Mouse (Mus musculus) midbrain, postnatal 0 days (tissue): ENCODE measurements around the gene Ano8. TPM values are rescaled to one million over a fixed set of nuclear protein-coding genes. Genes with fewer than 3 reads are reported as not detected.
"Not testable (repeated sequence)": the region's sequence is repeated elsewhere in the genome, so short reads cannot be mapped to it uniquely, and the experiment has no call there.

Experiments
- ATAC-seq: fragments of 200-750 bp; cut with Nextera tagmentation; 2 replicates; pipeline ENCODE4 v1.8.0; 2017; ENCODE audit warnings: moderate number of reproducible peaks, mild to moderate bottlenecking, moderate TSS enrichment, moderate library complexity; ENCODE audit not compliant: low FRiP score
- DNase-seq: peaks from one replicate; pipeline ENCODE4 v3.0.0-alpha.2; 2015; ENCODE audit warnings: low spot score
- H3K27ac ChIP-seq: fragments of 300-500 bp; sonication (generic); 2 replicates; pipeline ENCODE4 v1.5.1; 2014; ENCODE audit warnings: low read depth, mild to moderate bottlenecking, low read length, mixed read lengths
- H3K27me3 ChIP-seq: fragments of 300-500 bp; sonication (generic); 2 replicates; pipeline ENCODE4 v1.6.1; 2014; ENCODE audit warnings: low read length, control low read depth, mixed read lengths; ENCODE audit not compliant: insufficient read depth
- H3K36me3 ChIP-seq: fragments of 300-500 bp; sonication (generic); 2 replicates; pipeline ENCODE4 v1.6.1; 2014; ENCODE audit warnings: low read length, control low read depth, mixed read lengths; ENCODE audit not compliant: insufficient read depth
- H3K4me1 ChIP-seq: fragments of 300-500 bp; sonication (generic); 2 replicates; pipeline ENCODE4 v1.6.1; 2014; ENCODE audit warnings: mild to moderate bottlenecking, control low read depth, antibody characterized with exemption, low read length, mixed read lengths; ENCODE audit not compliant: insufficient read depth
- H3K4me2 ChIP-seq: fragments of 300-500 bp; sonication (generic); 2 replicates; pipeline ENCODE4 v1.6.1; 2014; ENCODE audit warnings: low read depth, mild to moderate bottlenecking, low read length, mixed read lengths; ENCODE audit not compliant: poor library complexity, severe bottlenecking
- H3K4me3 ChIP-seq: fragments of 300-500 bp; sonication (generic); 2 replicates; pipeline ENCODE4 v1.5.1; 2014; ENCODE audit warnings: low read depth, mild to moderate bottlenecking, low read length, moderate library complexity
- H3K9ac ChIP-seq: fragments of 300-500 bp; sonication (generic); replicated peaks from 2 replicates; pipeline ENCODE4 v1.6.1; 2014; ENCODE audit warnings: mild to moderate bottlenecking, low read length, moderate library complexity, mixed read lengths; ENCODE audit not compliant: poor library complexity, severe bottlenecking
- H3K9me3 ChIP-seq: fragments of 300-500 bp; sonication (generic); 2 replicates; pipeline ENCODE4 v1.6.1; 2016; ENCODE audit warnings: low read length, control low read depth
- CTCF ChIP-seq: IDR thresholded peaks from 2 replicates; pipeline ENCODE4 v1.5.1; 2016; ENCODE audit warnings: antibody characterized with exemption, mild to moderate bottlenecking
- WGBS: fragments of 180-500 bp; shearing (Covaris S2); extraction: QIAGEN DNeasy Blood & Tissue Kit; methylation state at CpG from one replicate; pipeline ENCODE4 v1.1.7; 2014; 5-methylcytosine and 5-hydroxymethylcytosine counted together
- polyA plus RNA-seq: library from polyadenylated mRNA; unstranded; fragments of >200 nt; fragmentation: Nextera tagmentation; extraction: Ambion mirVana; gene quantifications from 2 replicates; pipeline ENCODE4 v1.2.1, GENCODE M21; 2015
- total RNA-seq: library from RNA; depleted of rRNA; stranded (reverse); fragments of >200 nt; gene quantifications from 2 replicates; pipeline ENCODE4 v1.2.3, GENCODE M21; 2014; rRNA removed

Gene Ano8
- total and polyA plus RNA-seq, 2 experiments from 2014 or later: 5.6 to 82.2 TPM

GRCm38 (mm10) chr8:71451337-71451736 lies 34.4 kb downstream of the Ano8 start:
- no peak overlapping the region for H3K4me3 ChIP-seq
- no peaks in the 10 kb centered on the region for H3K9me3 ChIP-seq
- H3K27me3 ChIP-seq: no peaks in the 10 kb centered on the region
- no peaks in the 10 kb centered on the region for H3K4me1 ChIP-seq
- no peak overlapping the region for H3K27ac ChIP-seq
- ATAC-seq (no peak), DNase-seq (no peak)
- no peak overlapping the region for H3K4me2 ChIP-seq
- H3K9ac ChIP-seq: no peak overlapping the region
- TF ChIP-seq CTCF: no peak
- 68% methylated on average over 4 of the region's 4 CpGs for WGBS
- no peaks in the 10 kb centered on the region for H3K36me3 ChIP-seq

- Histone ChIP-seq H3K27me3 (no peaks in the 10 kb centered on the region), H3K4me1 (no peaks in the 10 kb centered on the region), H3K9me3 (no peaks in the 10 kb centered on the region), H3K9ac (no peak overlapping the region), H3K4me2 (no peak overlapping the region), H3K27ac (no peak overlapping the region), H3K36me3 (no peaks in the 10 kb centered on the region), H3K4me3 (no peak overlapping the region)
- DNase-seq (no peak), ATAC-seq (no peak)
- TF ChIP-seq CTCF: no peak
- WGBS: 85% methylated on average over 7 of the region's 7 CpGs
These were observed 40.7 kb downstream of the Ano8 start for GRCm38 (mm10) chr8:71445096-71445495.

GRCm38 (mm10) chr8:71441404-71441803 lies 44.4 kb downstream of the Ano8 start:
- WGBS: under 1% methylated on average over 7 of the region's 7 CpGs
- no peaks in the 10 kb centered on the region for H3K27me3 ChIP-seq
- DNase-seq (peak; percentile 84), ATAC-seq (0 out of 2 replicates have a peak, but pooled peaks have one; percentile 23)
- no peak overlapping the region for H3K4me3 ChIP-seq
- H3K27ac ChIP-seq: no peak overlapping the region
- H3K36me3 ChIP-seq: no peaks in the 10 kb centered on the region
- H3K4me1 ChIP-seq: no peaks in the 10 kb centered on the region
- H3K4me2 ChIP-seq: no peak overlapping the region
- H3K9me3 ChIP-seq: no peaks in the 10 kb centered on the region
- no peak overlapping the region for H3K9ac ChIP-seq
- TF ChIP-seq CTCF: peak; percentile 89

- Histone ChIP-seq H3K27ac (no peak overlapping the region), H3K9ac (no peak overlapping the region), H3K9me3 (no peaks in the 10 kb centered on the region), H3K4me2 (no peak overlapping the region), H3K36me3 (no peaks in the 10 kb centered on the region), H3K4me3 (no peak overlapping the region), H3K27me3 (no peaks in the 10 kb centered on the region), H3K4me1 (no peaks in the 10 kb centered on the region)
- TF ChIP-seq CTCF: no peak
- 54% methylated on average over 3 of the region's 3 CpGs for WGBS
- ATAC-seq (no peak), DNase-seq (no peak)
These were observed 48.7 kb downstream of the Ano8 start for GRCm38 (mm10) chr8:71437041-71437440.

GRCm38 (mm10) chr8:71432935-71433334 lies 52.8 kb downstream of the Ano8 start:
- DNase-seq, ATAC-seq, H3K9ac ChIP-seq, H3K4me3 ChIP-seq, H3K9me3 ChIP-seq, H3K4me1 ChIP-seq, H3K4me2 ChIP-seq, H3K27me3 ChIP-seq, H3K36me3 ChIP-seq, H3K27ac ChIP-seq: not testable (repeated sequence)
- 90% methylated on average over 1 of the region's 1 CpGs for WGBS

Other genes with a start within 250 kb of the Ano8 start
- gene Myo9b, start 213.2 kb downstream of the Ano8 start, total RNA-seq: 32.3 and 58.1 TPM in 2 replicates
- 6.9 and 7.6 TPM in 2 replicates for gene Myo9b, start 213.2 kb downstream of the Ano8 start, polyA plus RNA-seq
- 26.2 and 27.8 TPM in 2 replicates for gene Haus8, start 213.0 kb downstream of the Ano8 start, total RNA-seq
- 46.2 and 49.6 TPM in 2 replicates for gene Haus8, start 213.0 kb downstream of the Ano8 start, polyA plus RNA-seq
- 131 and 140 TPM in 2 replicates for gene Use1, start 119.1 kb downstream of the Ano8 start, total RNA-seq
- 132 and 136 TPM in 2 replicates for gene Use1, start 119.1 kb downstream of the Ano8 start, polyA plus RNA-seq
- gene Ocel1, start 114.7 kb downstream of the Ano8 start, total RNA-seq: 9.4 and 10.5 TPM in 2 replicates
- gene Ocel1, start 114.7 kb downstream of the Ano8 start, polyA plus RNA-seq: 5.4 and 5.5 TPM in 2 replicates
- 95.6 and 106 TPM in 2 replicates for gene Nr2f6, start 104.0 kb downstream of the Ano8 start, total RNA-seq
- 31.1 and 32.9 TPM in 2 replicates for gene Nr2f6, start 104.0 kb downstream of the Ano8 start, polyA plus RNA-seq
- gene Ushbp1, start 90.2 kb downstream of the Ano8 start, total RNA-seq: 3.0 and 4.4 TPM in 2 replicates
- gene Ushbp1, start 90.2 kb downstream of the Ano8 start, polyA plus RNA-seq: 3.9 and 4.3 TPM in 2 replicates
- gene Babam1, start 89.1 kb downstream of the Ano8 start, total RNA-seq: 78.1 and 124 TPM in 2 replicates
- 90.2 and 98.4 TPM in 2 replicates for gene Babam1, start 89.1 kb downstream of the Ano8 start, polyA plus RNA-seq
- 1.2 and 2.2 TPM in 2 replicates for gene Ankle1, start 80.0 kb downstream of the Ano8 start, total RNA-seq
- 1.1 and 1.2 TPM in 2 replicates for gene Ankle1, start 80.0 kb downstream of the Ano8 start, polyA plus RNA-seq
- gene Abhd8, start 22.3 kb downstream of the Ano8 start, total RNA-seq: 289 and 323 TPM in 2 replicates
- 205 and 213 TPM in 2 replicates for gene Abhd8, start 22.3 kb downstream of the Ano8 start, polyA plus RNA-seq
- gene Mrpl34, start 21.0 kb downstream of the Ano8 start, total RNA-seq: 105 and 119 TPM in 2 replicates
- gene Mrpl34, start 21.0 kb downstream of the Ano8 start, polyA plus RNA-seq: 163 and 165 TPM in 2 replicates
- gene Dda1, start 16.8 kb downstream of the Ano8 start, total RNA-seq: 187 and 211 TPM in 2 replicates
- gene Dda1, start 16.8 kb downstream of the Ano8 start, polyA plus RNA-seq: 267 and 269 TPM in 2 replicates
- 28.0 and 31.5 TPM in 2 replicates for gene Gtpbp3, start 2.1 kb upstream of the Ano8 start, total RNA-seq
- gene Gtpbp3, start 2.1 kb upstream of the Ano8 start, polyA plus RNA-seq: 11.4 and 11.5 TPM in 2 replicates
- 4.8 and 7.6 TPM in 2 replicates for gene Plvap, start 25.8 kb upstream of the Ano8 start, total RNA-seq
- gene Plvap, start 25.8 kb upstream of the Ano8 start, polyA plus RNA-seq: 9.0 and 10.4 TPM in 2 replicates
- gene Ccdc194, start 39.7 kb upstream of the Ano8 start, total RNA-seq: 0.27 TPM in 1 of 2 replicates, not detected in the other
- gene Ccdc194, start 39.7 kb upstream of the Ano8 start, polyA plus RNA-seq: not detected in 2 replicates
- 12.6 and 15.3 TPM in 2 replicates for gene Bst2, start 51.5 kb upstream of the Ano8 start, total RNA-seq
- 15.3 and 17.6 TPM in 2 replicates for gene Bst2, start 51.5 kb upstream of the Ano8 start, polyA plus RNA-seq
- gene Mvb12a, start 57.0 kb upstream of the Ano8 start, total RNA-seq: 77.4 and 79.2 TPM in 2 replicates
- 81.4 and 82.6 TPM in 2 replicates for gene Mvb12a, start 57.0 kb upstream of the Ano8 start, polyA plus RNA-seq
- 0.11 and 0.14 TPM in 2 replicates for gene Tmem221, start 72.9 kb upstream of the Ano8 start, total RNA-seq
- gene Tmem221, start 72.9 kb upstream of the Ano8 start, polyA plus RNA-seq: 0.20 TPM in 1 of 2 replicates, not detected in the other
- gene Nxnl1, start 80.6 kb upstream of the Ano8 start, total RNA-seq: 0.55 TPM in 1 of 2 replicates, not detected in the other
- gene Nxnl1, start 80.6 kb upstream of the Ano8 start, polyA plus RNA-seq: 0.05 and 0.12 TPM in 2 replicates
- gene Slc27a1, start 82.9 kb upstream of the Ano8 start, total RNA-seq: 150 and 160 TPM in 2 replicates
- gene Slc27a1, start 82.9 kb upstream of the Ano8 start, polyA plus RNA-seq: 99.7 and 110 TPM in 2 replicates
- 333 and 399 TPM in 2 replicates for gene Pgls, start 106.2 kb upstream of the Ano8 start, total RNA-seq
- 293 and 300 TPM in 2 replicates for gene Pgls, start 106.2 kb upstream of the Ano8 start, polyA plus RNA-seq
- 5.3 and 5.9 TPM in 2 replicates for gene Fam129c, start 111.7 kb upstream of the Ano8 start, total RNA-seq
- gene Fam129c, start 111.7 kb upstream of the Ano8 start, polyA plus RNA-seq: 4.5 and 4.7 TPM in 2 replicates
- 104 and 106 TPM in 2 replicates for gene Colgalt1, start 125.0 kb upstream of the Ano8 start, total RNA-seq
- 62.8 TPM in 2 replicates for gene Colgalt1, start 125.0 kb upstream of the Ano8 start, polyA plus RNA-seq
- gene Unc13a, start 185.8 kb upstream of the Ano8 start, total RNA-seq: 69.0 and 70.8 TPM in 2 replicates
- 14.5 and 16.2 TPM in 2 replicates for gene Unc13a, start 185.8 kb upstream of the Ano8 start, polyA plus RNA-seq
- 9.0 and 12.3 TPM in 2 replicates for gene Jak3, start 190.3 kb upstream of the Ano8 start, total RNA-seq
- gene Jak3, start 190.3 kb upstream of the Ano8 start, polyA plus RNA-seq: 6.4 and 7.1 TPM in 2 replicates
- gene Insl3, start 203.3 kb upstream of the Ano8 start, total RNA-seq: not detected in 2 replicates
- gene Insl3, start 203.3 kb upstream of the Ano8 start, polyA plus RNA-seq: 1.2 and 2.1 TPM in 2 replicates
- gene B3gnt3, start 215.8 kb upstream of the Ano8 start, total RNA-seq: 0.24 and 1.6 TPM in 2 replicates
- gene B3gnt3, start 215.8 kb upstream of the Ano8 start, polyA plus RNA-seq: 0.31 and 0.50 TPM in 2 replicates
- 109 and 114 TPM in 2 replicates for gene Fcho1, start 239.8 kb upstream of the Ano8 start, total RNA-seq
- 88.4 and 89.5 TPM in 2 replicates for gene Fcho1, start 239.8 kb upstream of the Ano8 start, polyA plus RNA-seq